Mouse (Mus musculus) v-Abl transformed pro-B cells (cell line): ENCODE measurements around the gene Tnfsf9.
"Not testable (repeated sequence)": the region's sequence is repeated elsewhere in the genome, so short reads cannot be mapped to it uniquely, and the experiment has no call there.

Experiments
- in situ Hi-C, 2 experiments: fragments of 400-800 bp; cut with MboI; formaldehyde crosslinking; loops; one replicate each; pipeline ENCODE4 v1.15.1; 2025; ENCODE audit not compliant: unreplicated experiment in 2 of 2

Tnfsf9 gene

DNA sequence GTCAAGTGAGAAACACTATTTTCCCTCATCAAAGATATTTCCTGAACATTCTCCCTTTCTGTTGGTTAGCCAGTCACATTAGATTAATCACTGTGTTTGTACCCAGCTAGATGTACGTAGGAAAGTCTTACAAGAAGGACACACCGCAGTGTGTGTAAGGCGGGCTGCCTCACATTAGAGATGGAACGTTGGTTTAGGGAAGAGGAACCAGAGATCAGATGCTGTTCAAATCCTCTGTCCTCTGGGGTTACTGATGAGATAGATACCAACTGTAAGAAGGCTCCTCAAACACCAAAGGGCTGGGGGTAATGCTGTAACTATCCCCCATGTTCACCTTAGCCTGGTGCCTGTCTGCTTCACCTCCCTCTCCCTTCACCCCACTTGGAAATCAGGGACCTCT lies 19.7 kb downstream of the Tnfsf9 start:
- in situ Hi-C loops = no loop called here

GRCm38 (mm10) chr17:57125853-57126622 lies 20.9 kb downstream of the Tnfsf9 start:
- in situ Hi-C loops = no loop called here

- in situ Hi-C loops = no loop called here
Observed at GRCm38 (mm10) chr17:57131793-57132192, 26.7 kb downstream of the Tnfsf9 start.

DNA sequence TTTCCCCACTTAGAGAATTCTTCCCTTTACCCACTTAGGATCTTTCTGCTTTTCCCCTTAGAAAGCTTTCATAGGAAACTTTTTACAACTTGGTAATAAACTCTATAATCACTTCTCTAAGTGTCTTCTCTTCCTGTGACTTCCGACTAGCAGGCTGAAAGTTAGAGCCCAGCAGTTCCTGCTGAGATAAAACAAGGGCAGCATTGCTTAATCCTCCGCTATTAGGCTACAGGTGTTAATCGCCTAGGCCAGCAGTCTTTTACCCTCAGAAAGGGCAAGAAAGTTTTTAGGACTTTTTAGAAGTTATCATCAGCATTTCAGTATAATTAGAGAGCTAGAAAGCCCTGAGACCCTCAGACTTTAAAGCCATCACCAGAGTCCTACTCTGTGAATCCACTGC lies 28.9 kb downstream of the Tnfsf9 start:
- in situ Hi-C loops = not testable (repeated sequence)

DNA sequence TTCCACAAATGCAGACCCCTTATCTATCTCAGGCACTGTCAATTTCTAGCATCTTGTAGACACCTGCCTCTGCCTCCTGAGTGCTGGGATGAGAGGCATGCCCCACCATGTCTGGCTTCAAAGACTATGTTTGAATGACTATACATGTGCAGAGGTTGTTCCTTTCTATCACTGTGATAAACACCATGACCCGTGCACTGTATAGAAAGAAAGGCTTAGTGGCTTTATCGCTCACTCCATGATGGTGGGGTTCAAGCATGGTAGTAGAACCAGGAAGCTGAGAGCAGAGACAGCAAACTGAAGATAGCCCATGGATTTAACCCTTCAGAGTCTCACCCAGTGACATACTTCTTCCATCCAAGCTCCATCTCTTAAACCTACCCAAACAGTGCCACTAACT lies 29.6 kb downstream of the Tnfsf9 start:
- in situ Hi-C loops = no loop called here

DNA sequence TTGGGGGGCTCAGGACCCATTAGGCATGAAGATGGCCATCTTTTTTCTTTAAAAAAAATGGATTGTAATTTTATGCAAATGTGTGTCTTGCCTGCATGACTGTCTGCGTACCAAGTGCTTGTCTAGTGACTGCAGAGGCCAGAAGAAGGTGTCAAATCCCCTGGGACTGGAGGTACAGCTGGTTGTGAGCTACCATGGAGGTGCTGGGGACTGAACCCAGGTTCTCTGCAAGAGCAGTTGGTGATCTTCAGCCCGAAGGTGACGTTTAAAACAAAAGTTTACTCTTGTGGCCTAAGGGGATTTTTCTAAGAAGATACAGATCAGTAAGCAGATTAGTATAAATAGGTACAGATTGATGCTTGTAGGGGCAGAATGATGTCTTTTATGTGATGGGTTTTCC lies 30.5 kb downstream of the Tnfsf9 start:
- in situ Hi-C loops = no loop called here

DNA sequence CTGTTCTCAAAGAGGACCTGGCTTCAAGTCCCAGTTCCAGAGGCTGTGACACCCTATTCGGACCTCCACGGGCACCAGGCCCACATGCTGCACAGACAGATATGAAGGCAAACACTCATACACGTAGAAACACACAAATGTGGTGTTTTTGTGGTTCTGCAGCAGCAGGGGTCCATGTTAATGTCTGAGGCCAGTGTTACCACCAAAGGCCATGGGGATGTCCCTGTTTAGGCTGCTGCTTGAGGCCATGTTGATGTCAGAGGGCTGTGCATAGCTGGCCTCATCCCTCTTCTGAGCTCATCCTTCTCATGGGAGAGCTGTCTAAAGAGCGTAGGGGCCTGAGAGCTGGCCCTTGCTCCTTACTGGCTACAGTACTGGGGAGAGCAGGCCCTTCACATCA lies 33.6 kb downstream of the Tnfsf9 start:
- in situ Hi-C loops = no loop called here

- in situ Hi-C loops = no loop called here
Observed at GRCm38 (mm10) chr17:57139708-57140107, 34.6 kb downstream of the Tnfsf9 start.

DNA sequence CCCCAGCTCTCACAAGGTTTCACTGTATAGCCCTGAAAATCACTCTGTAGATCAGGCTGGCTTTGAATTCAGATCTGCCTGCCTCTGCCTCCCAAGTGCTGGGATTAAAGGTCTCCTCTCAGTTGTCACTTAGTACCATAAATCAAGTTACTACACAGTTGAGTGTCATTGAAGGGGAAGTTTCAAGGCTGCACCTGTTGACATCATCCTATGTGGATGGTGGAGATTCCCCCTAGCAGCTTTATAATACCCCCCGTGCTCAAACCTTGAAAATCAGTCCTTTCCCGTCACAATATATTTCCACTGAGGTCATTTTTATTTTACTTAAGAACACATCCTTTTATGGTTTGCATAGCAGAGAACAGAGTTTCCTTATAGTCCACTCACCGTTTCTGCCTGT lies 38.6 kb downstream of the Tnfsf9 start:
- in situ Hi-C loops = no loop called here

DNA sequence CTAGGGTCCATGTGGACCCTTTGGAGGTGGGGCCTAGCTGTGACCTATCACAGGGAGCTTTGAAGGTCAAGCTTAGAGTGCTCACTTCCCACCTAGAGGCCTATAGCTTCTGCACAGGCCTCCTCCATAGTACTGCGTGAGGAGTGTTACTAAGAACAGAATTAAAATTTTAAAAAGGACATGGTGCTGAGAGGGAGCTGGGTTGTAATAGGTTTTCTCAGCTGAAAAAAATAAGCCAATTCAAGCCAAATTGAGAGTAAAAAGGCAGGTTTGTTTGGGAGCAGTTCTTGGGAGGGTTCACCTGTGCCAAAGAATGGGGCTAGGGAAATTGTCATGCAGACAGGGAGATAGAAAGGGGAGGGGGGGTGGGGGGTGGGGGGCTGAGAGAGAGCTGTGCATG lies 40.0 kb downstream of the Tnfsf9 start:
- in situ Hi-C loops = no loop called here

GRCm38 (mm10) chr17:57148343-57148742 lies 43.2 kb downstream of the Tnfsf9 start:
- in situ Hi-C loops = no loop called here

- in situ Hi-C loops = no loop called here
Observed at GRCm38 (mm10) chr17:57148994-57149803, 44.1 kb downstream of the Tnfsf9 start, which contains the start of gene Cd70. Gene Cd70 (minus strand): TSS chr17:57149777.

- in situ Hi-C loops = no loop called here
Observed at GRCm38 (mm10) chr17:57153006-57153405, 47.9 kb downstream of the Tnfsf9 start.

DNA sequence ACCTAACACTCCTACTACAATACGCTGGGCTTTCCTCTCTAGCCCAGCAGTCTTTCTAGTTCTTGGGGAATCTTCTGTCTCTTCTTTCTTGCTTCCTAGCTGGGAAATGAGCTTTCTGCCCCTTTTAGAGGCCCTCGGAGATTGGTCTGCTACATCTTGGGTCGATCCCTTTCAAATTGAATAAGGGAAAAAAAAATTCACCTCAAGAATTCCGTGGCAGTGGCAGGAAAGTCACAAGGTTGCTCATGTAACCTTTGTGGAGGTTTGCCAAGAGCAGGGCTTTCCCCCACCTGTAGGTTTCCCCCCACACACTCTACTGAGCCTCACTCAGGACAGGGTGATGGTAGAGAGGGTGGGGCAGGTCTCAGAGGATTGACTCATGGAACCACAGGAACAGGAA lies 48.7 kb downstream of the Tnfsf9 start:
- in situ Hi-C loops = no loop called here
